In the genomic region with DNA sequence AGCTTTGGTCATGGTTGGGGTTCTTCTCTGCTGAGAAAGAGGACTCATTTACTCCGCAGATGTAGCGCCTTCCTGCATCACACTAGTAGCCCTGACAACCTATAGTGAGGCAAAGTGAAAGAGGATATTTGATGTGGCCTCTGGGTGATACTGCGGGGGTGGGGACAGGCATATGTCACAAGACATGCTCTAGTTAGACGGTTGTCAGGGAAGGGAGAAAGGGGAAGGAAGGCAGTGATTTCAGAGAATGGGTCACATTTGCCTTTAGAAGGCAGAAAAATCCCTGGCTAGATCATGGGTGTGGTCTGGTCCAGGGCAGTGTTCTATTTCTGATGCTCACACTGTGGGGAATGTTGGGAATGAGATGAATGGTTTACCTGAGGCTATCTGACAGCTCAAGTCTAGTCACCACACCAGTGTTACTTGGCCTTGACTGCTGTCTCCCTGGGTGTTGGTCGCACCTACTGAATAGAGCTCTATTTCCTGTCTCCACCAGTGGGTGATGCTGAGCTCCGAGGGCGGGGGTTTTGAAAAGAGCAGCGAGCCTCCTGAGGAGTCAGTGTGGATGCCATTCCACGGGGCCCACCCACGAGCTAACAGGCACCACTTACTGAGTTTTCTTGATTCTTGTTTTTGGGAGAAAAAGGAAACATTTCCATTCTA, we compare ENCODE assay signal across 11 mouse cellular contexts. TPM values are rescaled to one million over a fixed set of nuclear protein-coding genes. Genes with fewer than 3 reads are reported as not detected.
A peak's percentile ranks its signal among the peaks of the same experiment; 100 is the strongest.
DNase-seq lines count a peak whose midpoint lies in the region; ATAC-seq and TF ChIP-seq lines count a peak whose summit lies in the region.
"Had no signal": no experiment of that assay in that cellular context is flagged by ENCODE, and none has a peak within 500 bp of the region (broad histone marks: within the 10 kb centered on the region; RNA-seq: fewer than 3 reads in every experiment).

No protein-coding gene starts in this region.

- no peaks in the 10 kb centered on the region for H3K79me2 ChIP-seq in liver, adult 2 months (ENCODE audit: control insufficient read depth, insufficient read depth, low read length)

- intact Hi-C loops in left cerebral cortex, adult 2 months (cut with DNase I) = no loop called here

- TF ChIP-seq POLR2A in liver, adult 2 months (IDR thresholded peaks at IDR 0.05; ENCODE audit: extremely low read depth, insufficient read depth, low read length) = no peak
- TF ChIP-seq POLR2A in bone marrow, adult 2 months (IDR thresholded peaks at IDR 0.05; ENCODE audit: borderline replicate concordance, control insufficient read depth, low read depth, low read length) = no peak

- H3K9me3 ChIP-seq in liver, embryonic 12.5 days (replicated peaks) = no peaks in the 10 kb centered on the region
- H3K9me3 ChIP-seq: liver, embryonic 15.5 days had no signal

- no peaks in the 10 kb centered on the region; the same call in 1 of the 2 replicates for H3K27me3 ChIP-seq in liver, adult 2 months (ENCODE audit: control insufficient read depth, insufficient read depth, low read length)
- peaks cover 52% of the 10 kb centered on the region for H3K27me3 ChIP-seq in liver, embryonic 12.5 days (replicated peaks)

- no peak overlapping the region for H3K9ac ChIP-seq in liver, adult 2 months (ENCODE audit: low read depth, low read length)
- no peak overlapping the region for H3K9ac ChIP-seq in liver, embryonic 12.5 days
- H3K9ac ChIP-seq: liver, embryonic 15.5 days had no signal

- H3K27ac ChIP-seq in liver, adult 2 months (replicated peaks; ENCODE audit: insufficient read depth, low read depth, low read length) = 0 out of 2 replicates have a peak overlapping the region, but pooled peaks have one; percentile 5
- no peak overlapping the region for H3K27ac ChIP-seq in liver, embryonic 12.5 days
- peak overlapping the region; percentile 56 for H3K27ac ChIP-seq in bone marrow, adult 2 months (ENCODE audit: control insufficient read depth, insufficient read depth, low read depth, low read length, poor library complexity)
- H3K27ac ChIP-seq in left cerebral cortex, adult 2 months = no peak overlapping the region
- H3K27ac ChIP-seq: liver, embryonic 15.5 days had no signal

- H3K36me3 ChIP-seq in liver, adult 2 months (ENCODE audit: control insufficient read depth, insufficient read depth, low read length) = no peaks in the 10 kb centered on the region
- H3K36me3 ChIP-seq in liver, embryonic 12.5 days = no peaks in the 10 kb centered on the region
- H3K36me3 ChIP-seq: liver, embryonic 15.5 days had no signal

- H3K4me2 ChIP-seq in liver, embryonic 12.5 days = no peak overlapping the region
- H3K4me2 ChIP-seq: liver, embryonic 15.5 days had no signal

- WGBS in liver, adult 2 months = 80% methylated on average over 10 of the region's 10 CpGs
- 53% methylated on average over 10 of the region's 10 CpGs for WGBS in liver, embryonic 12.5 days (ENCODE audit: insufficient replicate concordance)
- WGBS in bone marrow, adult 2 months = 41% methylated on average over 10 of the region's 10 CpGs

- H3K4me3 ChIP-seq in liver, adult 2 months (ENCODE audit: insufficient read depth, low read depth, low read length) = no peak overlapping the region
- H3K4me3 ChIP-seq in liver, embryonic 12.5 days = no peak overlapping the region
- H3K4me3 ChIP-seq in bone marrow, adult 2 months (replicated peaks; ENCODE audit: control insufficient read depth, low read depth, low read length) = no peak overlapping the region
- H3K4me3 ChIP-seq in left cerebral cortex, adult 2 months = no peak overlapping the region
- H3K4me3 ChIP-seq: liver, embryonic 15.5 days had no signal

- DNase-seq in liver, adult 2 months (ENCODE audit: extremely low read depth, low read depth, low spot score) = peak; percentile 49
- peak; percentile 33 for DNase-seq in thymus, postnatal 25 days
- no peak for DNase-seq in Muller cell, postnatal 12 days (ENCODE audit: inconsistent ontology term)
- no peak for DNase-seq in left cerebral cortex, adult 2 months (ENCODE audit: extremely low spot score in 1 of 2, low spot score in 2 of 2)
- no peak for DNase-seq in right cerebral cortex, postnatal 36 days (ENCODE audit: low spot score in 2 of 2)
- DNase-seq: layer of hippocampus, postnatal 36 days had no signal

- TF ChIP-seq CTCF in liver, adult 2 months (IDR thresholded peaks at IDR 0.05; ENCODE audit: low read depth, low read length) = no peak
- TF ChIP-seq CTCF in bone marrow, adult 2 months (IDR thresholded peaks at IDR 0.05; ENCODE audit: control insufficient read depth, insufficient read depth, low read length) = peak; percentile 18; the same call in 1 of the 2 replicates
- no peak for TF ChIP-seq CTCF in left cerebral cortex, adult 2 months (IDR thresholded peaks at IDR 0.05)

- peaks cover 7% of the 10 kb centered on the region; the same call in 1 of the 2 replicates for H3K4me1 ChIP-seq in liver, adult 2 months (ENCODE audit: control insufficient read depth, insufficient read depth, low read length)
- 0 out of 2 replicates have a peak, but pooled peaks cover 6% of the 10 kb centered on the region for H3K4me1 ChIP-seq in liver, embryonic 12.5 days
- peaks cover 4% of the 10 kb centered on the region for H3K4me1 ChIP-seq in bone marrow, adult 2 months (ENCODE audit: control insufficient read depth, insufficient read depth, low read length)

- ATAC-seq in liver, embryonic 12.5 days = no peak
- peak; percentile 91 for ATAC-seq in megakaryocyte progenitor cell, adult 5-6 weeks (replicated peaks; ENCODE audit: poor library complexity)
- ATAC-seq: forebrain, embryonic 14.5 days had no signal

RNA-seq across cellular contexts. Expression of gene Cd83, which starts 4.5 kb away (rescaled TPM):
- 3.8 and 4.4 TPM in 2 replicates for total RNA-seq in liver, adult 2 months (2014; rRNA removed)
- polyA plus RNA-seq in liver, adult 2 months (2012; rRNA removed) = 0.40 and 0.73 TPM in 2 replicates
- polyA plus RNA-seq in liver, embryonic 12.5 days (2016; fragmentation: Nextera tagmentation; extraction: Ambion mirVana) = 0.64 and 0.89 TPM in 2 replicates
- polyA plus RNA-seq in bone marrow, adult 2 months (2011; ENCODE audit: insufficient read depth, insufficient read length, low replicate concordance, missing spikeins) = 3.3 and 5.8 TPM in 2 replicates
- total RNA-seq in megakaryocyte progenitor cell, adult 5-6 weeks (2015) = 0.88 TPM in 1 of 2 replicates, not detected in the other
- total RNA-seq in megakaryocyte progenitor cell, adult 5-6 weeks (2017) = 0.37 TPM in 1 of 2 replicates, not detected in the other
- 1 to 10 TPM; 8.0 to 9.4 TPM for total RNA-seq in left cerebral cortex, adult 2 months (2021)

Comparison
In these comparisons a context has a peak if more than half of its experiments do, and no peak if none do; other contexts are left out.
1. H3K27ac ChIP-seq: peak in liver, adult 2 months (single experiment) and bone marrow, adult 2 months (single experiment); none in liver, embryonic 12.5 days (single experiment) and left cerebral cortex, adult 2 months (single experiment).
2. DNase-seq: peak in liver, adult 2 months (single experiment) and thymus, postnatal 25 days (single experiment); none in Muller cell, postnatal 12 days (single experiment), left cerebral cortex, adult 2 months (0 of 2) and right cerebral cortex, postnatal 36 days (0 of 2).